Mouse (Mus musculus): ENCODE results near the gene Gpnmb.

Gene Gpnmb

DNA sequence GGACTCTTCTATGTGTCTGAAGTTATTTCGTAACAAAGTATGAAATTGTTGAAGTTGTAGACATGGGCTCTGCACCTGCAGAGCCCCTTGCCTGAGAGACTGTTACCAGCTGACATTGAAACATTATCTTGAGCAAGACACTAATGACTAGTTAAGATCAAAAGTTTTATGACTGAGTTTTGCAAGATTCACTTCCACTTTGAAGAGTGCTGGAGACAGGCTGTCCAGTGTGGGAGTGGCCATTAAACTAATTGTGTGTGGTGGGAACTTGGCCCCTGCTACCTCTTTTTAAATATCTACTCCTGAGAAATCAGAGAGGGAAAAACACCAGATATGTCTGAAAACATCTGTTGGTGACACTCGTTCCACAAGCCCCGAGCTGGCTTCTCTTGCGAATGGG is 5.1 kb upstream of the Gpnmb start:
- no peak for DNase-seq (ENCODE audit: low spot score in 2 of 2)

DNA sequence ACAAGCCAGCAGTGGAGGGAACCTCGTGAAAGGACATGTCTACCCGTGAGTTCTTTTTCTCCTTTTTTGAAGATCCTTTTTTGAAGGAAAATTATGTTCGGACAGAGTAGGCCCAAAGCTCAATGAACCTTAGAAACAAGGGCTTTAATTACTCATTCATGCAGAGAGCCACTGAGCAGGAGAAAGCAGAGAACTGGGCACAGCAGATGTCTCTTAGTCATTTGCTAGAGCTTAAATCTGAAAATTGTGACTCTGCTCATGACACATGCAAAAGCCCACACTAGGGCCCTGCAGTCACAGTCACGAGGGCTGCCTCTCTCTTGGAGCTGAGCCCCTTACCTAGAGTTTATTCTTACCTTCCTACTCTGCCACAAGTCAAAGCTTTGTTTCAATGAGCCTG is 3.6 kb upstream of the Gpnmb start:
- no peak for DNase-seq (ENCODE audit: low spot score in 2 of 2)

DNA sequence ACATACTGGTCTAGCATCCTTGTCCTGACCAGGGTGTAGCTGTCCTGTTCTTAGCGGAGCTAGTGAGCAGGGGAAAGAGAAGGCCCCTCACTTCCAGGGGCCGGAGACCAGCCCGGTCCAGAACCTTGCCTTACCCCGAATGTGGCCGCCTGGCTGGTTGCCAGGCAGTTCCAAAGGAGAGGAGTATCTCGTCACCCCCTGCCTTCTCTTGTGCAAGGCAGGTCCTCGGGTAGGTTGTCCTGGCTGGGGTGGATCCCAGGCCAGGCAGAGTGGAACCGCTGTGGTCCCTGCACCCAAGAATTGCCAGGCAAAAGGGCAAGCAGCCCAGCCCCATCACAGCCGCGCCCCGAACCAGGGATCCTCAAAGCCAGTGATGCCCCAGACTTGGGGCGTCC is 919 bp downstream of the Gpnmb start:
- no peak for DNase-seq (ENCODE audit: low spot score in 2 of 2)

DNA sequence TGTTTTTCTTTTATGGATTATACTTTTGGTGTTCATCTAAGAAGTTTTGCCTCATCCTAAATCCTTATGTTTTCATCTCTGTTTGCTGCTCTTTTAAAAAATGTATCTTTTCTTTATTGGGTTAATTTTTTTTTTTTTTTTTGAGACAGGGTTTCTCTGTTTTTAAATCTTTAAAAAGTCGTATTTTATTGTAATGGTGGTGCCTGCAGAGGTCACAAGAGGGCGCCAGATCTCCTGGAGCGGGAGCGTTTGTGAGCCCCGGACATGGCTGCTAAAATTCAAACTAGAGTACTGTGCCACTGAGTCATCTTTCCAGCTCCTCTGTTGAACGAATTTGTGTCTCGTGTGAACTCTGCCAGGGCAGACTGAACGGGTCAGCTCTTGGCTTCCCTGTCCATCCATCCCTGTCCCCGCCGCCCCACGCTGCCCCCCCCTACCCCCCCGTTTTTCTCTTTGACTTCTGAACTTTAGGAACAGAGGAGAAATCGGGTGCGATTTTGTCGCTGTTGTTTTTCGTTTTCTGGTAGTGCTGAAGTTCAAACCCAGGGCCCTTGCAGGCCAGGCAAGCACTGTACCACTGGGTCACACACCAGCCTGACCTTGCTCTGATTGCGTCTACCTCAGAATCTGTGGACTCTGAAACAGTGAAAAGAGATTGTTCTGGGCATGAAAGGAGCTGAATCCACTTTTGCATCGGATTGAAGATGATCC is 3.3 kb downstream of the Gpnmb start:
- DNase-seq (ENCODE audit: low spot score in 2 of 2): peak; percentile 26 to 63

DNA sequence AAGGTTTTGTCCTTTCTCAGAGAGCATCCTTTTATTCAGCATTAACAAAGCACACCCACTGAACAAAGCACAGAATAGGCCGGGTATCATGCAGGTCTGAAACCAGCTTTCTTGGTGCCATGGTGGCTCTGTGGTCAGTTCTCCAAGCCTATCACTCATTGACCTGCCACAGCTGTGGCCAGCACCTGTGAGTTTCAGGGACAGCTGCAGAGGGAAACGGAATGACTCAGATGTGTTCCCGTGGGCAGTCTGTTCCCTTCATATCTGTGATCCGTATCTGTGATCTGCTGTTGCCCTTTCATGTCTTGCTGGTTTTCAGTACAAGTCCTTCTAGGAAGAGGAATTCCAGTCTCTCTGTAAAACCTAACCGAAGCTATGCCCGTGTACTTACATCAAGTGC is 10.2 kb downstream of the Gpnmb start:
- no peak for DNase-seq (ENCODE audit: low spot score in 2 of 2)

DNA sequence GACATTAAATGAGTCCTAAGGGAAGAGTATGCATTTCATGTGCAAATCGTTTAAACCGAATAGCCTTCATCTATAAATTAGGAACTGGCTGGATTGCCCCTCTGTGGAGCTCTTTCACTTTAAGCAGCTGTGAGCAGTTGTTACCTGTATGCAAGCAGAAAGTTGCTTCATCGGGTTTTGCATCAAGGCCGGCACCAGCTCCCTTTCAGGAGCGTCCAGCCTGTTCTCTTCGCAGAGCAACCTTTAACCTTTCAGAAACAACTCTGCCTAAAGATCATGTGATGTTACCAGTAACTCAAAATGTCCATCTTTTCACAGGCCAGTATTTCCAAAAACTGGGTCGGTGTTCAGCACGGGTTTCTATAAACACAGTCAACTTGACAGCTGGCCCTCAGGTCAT is 10.6 kb downstream of the Gpnmb start:
- no peak for DNase-seq (ENCODE audit: low spot score in 2 of 2)

DNA sequence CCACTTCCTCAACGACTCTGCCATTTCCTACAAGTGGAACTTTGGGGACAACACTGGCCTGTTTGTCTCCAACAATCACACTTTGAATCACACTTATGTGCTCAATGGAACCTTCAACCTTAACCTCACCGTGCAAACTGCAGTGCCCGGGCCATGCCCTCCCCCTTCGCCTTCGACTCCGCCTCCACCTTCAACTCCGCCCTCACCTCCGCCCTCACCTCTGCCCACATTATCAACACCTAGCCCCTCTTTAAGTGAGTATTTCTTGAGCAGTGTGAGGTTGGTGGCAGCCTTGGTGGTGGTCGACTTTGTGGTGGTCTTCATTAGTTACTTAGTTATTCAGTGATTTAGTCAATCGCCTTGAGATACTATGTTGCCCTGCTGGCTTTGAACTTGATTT is 11.5 kb downstream of the Gpnmb start:
- no peak for DNase-seq (ENCODE audit: low spot score in 2 of 2)

DNA sequence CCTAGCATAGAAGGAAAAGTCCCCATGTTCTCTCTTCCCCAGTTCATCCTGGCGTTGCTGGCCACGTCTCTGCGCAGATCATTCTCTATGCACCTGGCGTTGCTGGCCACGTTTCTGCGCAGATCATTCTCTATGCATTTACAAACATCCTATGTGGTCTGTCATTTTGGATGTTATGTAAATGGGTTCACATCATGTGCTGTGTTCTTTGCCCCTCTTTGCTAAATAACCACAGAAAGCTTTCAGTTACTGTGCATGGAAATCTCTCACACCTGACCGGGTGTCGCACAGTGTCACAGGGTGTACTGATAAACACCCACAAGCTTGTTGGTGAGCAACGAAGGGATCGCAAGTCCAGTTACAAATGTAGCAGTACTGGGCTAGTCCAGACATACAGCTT is 12.0 kb downstream of the Gpnmb start:
- no peak for DNase-seq (ENCODE audit: low spot score in 2 of 2)

DNA sequence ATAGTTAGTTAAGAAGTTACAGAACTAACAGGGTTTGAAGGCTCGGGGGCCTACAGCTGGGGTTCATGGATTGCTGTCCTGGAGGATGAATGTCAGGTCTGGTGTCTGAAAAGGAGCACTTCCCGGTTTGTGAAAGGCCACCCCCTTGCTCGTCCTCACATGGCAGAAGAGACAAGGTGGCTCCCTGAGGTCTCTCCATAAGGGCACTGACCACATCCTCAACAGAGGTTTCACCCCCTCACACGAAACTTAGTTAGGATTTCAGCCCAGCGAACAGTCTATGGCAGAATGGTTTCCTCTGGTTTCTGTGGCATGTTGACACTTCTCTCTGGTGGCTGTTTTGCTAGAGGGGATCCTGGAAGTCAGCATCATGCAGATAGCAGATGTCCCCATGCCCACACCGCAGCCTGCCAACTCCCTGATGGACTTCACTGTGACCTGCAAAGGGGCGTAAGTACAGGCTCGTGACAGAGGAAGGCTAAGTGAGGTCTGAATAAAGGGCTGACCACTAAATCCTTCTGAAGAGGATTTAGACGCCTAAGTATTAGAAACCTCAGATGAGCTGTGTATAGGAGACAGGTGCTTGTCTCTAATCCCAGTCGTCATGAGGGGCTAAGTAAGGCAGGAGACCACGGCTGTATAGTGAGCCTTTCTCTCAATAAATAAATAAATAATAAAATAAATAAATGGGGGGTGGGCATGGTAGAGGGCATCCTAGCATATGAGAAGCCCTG is 14.5 kb downstream of the Gpnmb start:
- DNase-seq (ENCODE audit: low spot score in 2 of 2): no peak

DNA sequence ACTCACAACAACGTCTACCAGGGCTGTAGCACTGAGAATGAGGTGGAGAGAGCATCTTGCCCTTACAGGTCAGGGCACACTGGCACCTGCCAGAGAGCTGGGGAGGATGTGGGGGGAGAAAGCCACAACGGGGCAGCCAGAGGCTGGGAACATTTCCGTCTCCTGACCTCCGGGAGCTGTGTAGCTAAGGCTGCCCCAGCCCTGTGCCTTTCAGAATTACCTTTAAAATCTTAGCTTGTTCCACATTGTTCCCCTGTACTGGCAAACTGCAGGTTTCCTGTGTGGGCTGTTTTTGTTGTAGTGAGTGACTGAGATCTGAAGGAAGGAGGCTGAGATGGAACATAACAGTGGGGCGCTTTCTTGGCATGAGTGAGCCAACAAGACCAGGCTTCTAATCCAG is 15.8 kb downstream of the Gpnmb start:
- DNase-seq (ENCODE audit: low spot score in 2 of 2): no peak

DNA sequence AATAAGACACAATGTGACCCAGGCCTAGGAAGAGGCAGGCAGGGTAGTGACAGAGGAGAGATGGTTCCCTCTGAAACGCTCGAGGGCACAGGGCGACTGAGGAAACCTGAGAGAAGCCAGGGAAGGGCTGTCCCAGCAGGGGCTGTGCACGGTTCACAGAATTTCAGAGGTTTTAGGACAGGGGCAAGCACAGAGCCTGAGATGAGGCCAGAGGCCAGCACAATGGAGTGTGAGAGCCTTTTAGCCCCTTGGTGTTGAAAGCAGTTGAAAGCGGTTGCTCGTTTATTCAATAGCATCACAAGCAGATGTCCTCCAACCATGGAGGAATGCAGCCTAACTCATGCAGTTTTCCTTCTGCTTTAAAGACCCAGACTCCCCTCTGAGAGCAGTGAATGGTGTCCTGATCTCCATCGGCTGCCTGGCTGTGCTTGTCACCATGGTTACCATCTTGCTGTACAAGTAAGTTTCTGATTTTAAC is 18.9 kb downstream of the Gpnmb start:
- no peak for DNase-seq (ENCODE audit: low spot score in 2 of 2)

DNA sequence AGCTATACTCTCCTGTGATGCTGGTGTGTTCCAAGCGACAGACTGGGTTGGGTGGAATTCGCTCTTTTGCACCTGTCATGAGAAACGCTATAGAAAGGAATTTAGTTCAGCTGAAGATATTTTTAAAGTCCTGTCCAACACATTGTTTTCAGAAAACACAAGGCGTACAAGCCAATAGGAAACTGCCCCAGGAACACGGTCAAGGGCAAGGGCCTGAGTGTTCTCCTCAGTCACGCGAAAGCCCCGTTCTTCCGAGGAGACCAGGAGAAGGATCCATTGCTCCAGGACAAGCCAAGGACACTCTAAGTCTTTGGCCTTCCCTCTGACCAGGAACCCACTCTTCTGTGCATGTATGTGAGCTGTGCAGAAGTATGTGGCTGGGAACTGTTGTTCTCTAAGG is 19.7 kb downstream of the Gpnmb start:
- no peak for DNase-seq (ENCODE audit: low spot score in 2 of 2)

DNA sequence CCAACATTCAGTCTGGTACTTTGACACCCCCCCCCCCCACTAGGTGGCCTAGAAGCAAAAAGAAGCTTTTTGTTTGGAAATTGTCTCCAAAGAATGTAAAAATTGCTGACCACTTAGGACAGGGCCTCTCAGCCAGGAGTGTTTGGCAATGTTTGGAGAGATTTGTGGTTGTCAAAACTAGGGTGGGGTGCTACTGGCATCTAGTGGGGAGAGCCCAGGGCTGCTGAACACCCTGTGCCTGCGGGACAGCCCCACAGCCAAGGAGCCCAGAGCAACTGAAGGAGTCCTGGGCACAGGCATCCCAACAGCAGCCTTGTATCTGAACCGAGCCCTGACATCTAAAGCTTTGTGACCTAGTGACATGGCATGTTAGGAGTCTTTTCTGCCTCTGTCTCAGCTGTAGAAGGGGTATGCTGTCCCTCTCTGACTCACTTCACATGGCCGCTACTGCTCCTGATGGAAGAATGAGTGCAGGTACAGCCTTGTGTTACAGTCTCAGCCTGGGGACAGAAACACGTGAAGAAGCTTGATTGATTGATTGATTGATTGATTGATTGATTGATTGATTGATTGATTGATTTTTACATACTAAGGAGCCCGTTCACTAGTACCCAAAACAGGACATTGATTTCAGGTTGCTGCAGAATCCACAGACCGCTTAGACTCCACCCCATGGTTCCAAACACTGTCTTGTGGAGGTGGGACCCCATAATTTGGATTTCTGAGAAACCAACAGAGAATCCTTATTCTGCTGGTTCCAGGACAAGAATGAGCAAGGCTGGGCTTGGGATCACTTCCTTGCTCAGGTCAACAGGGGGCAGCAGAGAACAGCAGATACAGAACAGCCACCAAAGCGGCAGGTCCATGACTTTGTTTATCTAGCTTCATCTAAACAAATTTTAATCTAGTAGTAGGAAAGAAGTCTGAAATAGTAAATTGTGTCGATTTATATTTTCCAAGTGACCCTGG is 21.0 kb downstream of the Gpnmb start:
- DNase-seq (ENCODE audit: low spot score in 2 of 2): peak in 1 of 2 experiments; percentile 70

DNA sequence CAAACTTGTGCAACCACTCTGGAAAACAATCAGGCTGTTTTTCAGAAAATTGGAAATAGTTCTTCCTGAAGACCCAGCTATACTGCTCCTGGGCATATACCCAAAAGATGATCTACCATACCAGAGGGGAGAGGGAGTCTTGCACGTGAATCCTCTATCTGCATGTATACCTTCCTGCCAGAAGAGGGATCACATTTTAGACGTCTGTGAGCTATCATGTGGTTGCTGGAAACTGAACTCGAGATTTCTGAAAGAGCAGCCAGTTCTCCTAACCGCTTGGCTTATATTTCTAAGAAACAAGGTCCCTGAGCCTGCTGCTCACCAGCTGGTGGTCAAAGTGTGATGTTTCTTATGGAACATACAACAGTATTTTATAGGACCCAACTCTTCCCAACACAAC is 32.0 kb downstream of the Gpnmb start:
- DNase-seq (ENCODE audit: low spot score in 2 of 2): no peak

DNA sequence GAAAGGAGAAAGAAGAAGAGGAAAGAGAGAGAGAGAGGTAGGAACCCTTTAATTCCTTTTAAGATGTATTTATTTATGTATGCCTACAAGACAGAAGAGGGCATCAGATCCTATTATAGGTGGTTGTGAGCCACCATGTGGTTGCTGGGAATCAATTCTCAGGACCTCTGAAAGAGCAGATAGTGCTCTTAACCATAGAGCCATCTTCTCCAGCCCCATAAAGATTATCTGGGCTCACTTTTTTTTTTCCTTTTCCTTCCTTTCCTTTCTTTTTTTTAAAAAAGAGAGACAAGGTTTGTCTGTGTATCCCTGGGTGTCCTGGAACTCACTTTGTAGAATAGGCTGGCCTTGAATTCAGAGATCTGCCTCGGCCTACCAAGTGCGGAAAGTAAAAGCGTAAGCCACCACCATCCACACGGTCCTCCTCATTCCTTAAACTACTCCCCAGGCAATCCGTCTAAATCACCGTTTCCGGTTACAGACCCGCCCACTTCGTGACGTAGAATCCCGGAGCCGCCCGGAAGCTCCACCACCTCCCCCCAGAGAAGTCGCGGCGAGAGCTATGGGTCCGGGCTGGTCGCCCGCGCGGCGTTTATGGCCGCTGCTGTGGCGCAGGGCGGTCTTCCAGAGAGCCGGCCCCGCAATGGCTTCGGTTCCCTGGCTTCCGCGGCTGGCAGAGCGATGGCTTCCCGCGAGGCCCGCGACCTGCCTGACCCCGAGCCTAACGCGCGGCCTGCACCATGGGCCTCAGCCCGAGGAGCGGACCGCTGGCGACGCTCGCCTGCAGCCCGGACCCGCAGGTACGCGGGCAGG is 37.2 kb downstream of the Gpnmb start, which contains the start of gene Malsu1:
Malsu1 (plus strand) TSS at position 492 of the 813 bp plus-strand sequence.
- peak; percentile 88 to 93 for DNase-seq (ENCODE audit: low spot score in 2 of 2)

DNA sequence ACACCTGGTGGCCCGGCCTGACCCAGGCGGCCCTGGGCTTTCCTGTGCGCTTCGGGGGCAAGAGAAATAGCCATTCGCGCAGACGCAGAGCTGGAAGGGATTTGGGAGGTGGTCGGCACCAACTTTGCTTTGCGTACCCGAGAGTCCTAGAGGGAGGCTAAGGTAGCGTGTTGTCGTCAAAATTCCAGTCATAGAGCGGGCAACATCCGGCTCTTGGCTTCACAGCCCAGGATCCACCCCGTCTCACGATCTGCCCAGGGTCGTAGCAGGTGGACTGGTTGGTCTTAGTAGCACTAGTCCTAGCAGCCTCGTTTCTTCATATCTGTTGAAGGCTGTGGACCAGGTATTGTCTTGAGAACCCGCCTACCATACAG is 37.8 kb downstream of the Gpnmb start:
- DNase-seq (ENCODE audit: low spot score in 2 of 2): no peak

DNA sequence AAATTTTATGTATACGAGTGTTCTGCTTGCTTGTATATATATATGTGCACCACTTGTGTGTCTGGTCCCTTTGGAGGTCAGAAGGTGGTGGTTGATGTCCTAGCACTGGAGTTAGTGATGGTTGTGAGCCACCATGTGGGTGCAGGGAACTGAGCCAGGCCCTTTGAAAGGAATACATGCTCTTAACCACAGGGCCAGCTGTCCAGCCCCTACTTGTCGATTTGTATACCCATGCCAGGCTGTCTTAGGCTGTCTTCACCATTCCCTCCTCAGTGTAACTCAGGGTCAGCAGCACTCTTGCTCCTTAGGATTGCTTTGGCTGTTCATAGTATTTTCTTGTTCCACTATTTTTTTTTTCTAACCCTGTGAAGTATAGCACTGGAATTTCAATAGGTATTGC is 41.5 kb downstream of the Gpnmb start:
- no peak for DNase-seq (ENCODE audit: low spot score in 2 of 2)

DNA sequence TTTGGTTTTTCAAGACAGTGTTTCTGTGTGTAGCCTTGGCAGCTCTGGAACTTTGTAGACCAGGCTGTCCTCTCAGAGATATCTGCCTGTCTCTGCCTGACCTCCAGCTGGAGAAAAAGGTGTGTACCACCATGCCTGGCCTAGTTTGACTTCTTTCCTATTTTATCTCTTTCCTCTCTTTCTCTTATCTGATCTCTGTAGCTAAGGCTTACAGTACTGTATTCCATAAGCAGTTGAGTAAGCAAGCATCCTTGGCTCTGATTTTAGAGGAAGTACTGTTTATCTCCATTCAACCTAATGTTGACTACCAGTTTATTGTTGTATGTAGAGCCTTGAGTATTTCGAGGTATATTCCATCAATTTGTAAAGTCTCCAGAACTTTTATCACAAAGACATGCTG is 43.0 kb downstream of the Gpnmb start:
- DNase-seq (ENCODE audit: low spot score in 2 of 2): no peak

DNA sequence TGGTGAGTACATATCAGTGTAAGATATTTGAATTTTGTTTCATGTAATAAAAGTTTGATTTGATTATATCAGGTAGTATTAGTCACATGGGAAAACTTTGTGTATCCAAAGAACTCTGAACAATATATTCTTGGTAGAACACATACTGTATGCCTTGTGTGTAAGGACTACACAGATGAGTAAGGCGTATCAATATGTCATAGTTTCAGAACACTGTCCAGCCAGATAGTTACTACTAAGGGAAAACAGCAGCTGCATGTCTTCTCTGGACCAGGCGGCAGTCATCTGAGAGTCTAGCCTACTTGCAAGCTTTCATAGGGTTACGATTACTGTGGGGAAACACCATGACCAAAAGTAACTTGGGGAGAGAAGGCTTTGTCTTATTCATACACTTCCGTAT is 46.7 kb downstream of the Gpnmb start:
- no peak for DNase-seq (ENCODE audit: low spot score in 2 of 2)

DNA sequence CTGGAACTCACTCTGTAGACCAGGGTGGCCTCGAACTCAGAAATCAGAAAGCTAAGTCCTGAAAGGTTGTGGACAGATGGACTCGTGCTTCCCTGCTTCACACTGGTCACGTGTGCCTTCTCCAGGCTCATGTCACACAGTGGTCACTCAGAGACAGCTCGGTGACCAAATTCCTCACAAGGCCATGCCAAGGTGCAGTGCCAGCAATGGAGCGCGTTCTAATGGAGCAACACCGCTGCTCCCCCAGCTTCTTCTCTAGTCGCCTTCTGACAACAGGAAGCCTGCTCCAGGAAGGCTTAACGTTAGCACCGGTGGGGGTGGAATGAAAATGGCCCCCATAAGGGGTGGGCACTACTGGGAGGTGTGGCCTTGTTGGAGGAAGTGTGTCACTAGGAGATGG is 58.6 kb downstream of the Gpnmb start:
- no peak for DNase-seq (ENCODE audit: low spot score in 2 of 2)

DNA sequence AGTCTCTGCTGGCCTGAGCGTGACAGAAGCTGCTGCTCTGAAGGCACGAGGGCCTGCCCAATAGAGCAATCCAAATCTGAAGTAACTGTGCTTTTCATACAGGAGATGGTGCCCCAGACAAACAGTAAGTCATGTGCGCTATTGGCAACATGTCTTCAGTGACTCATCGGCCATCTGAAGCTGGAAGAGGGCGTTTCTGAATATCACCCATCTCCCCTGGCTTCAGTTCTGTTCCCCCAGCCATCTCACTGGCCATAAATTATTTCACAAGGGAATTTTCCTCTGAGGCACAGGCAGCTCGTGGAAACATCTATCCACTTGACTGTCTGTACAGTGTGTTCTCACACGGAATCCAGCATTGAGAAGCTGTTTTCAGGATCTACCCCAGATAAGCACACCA is 60.1 kb downstream of the Gpnmb start:
- DNase-seq (ENCODE audit: low spot score in 2 of 2): no peak
